Mouse (Mus musculus) heart, postnatal 0 days (tissue): ENCODE data around the gene Tuba8.
A peak's percentile ranks its signal among the peaks of the same experiment; 100 is the strongest.

ENCODE experiments used
- CTCF ChIP-seq: IDR thresholded peaks from 2 replicates; pipeline ENCODE4 v1.5.1; 2016; ENCODE audit warnings: antibody characterized with exemption, control low read depth, low read depth
- EP300 ChIP-seq: IDR thresholded peaks from 2 replicates; pipeline ENCODE4 v1.6.1; 2016; ENCODE audit warnings: antibody characterized with exemption, low read depth

- TF ChIP-seq CTCF (peak; percentile 93), EP300 (no peak)
These were observed 61.7 kb downstream of the Tuba8 start for GRCm38 (mm10) chr6:121272075-121272800.
